Mouse (Mus musculus) fibroblast of lung, adult 2 months (primary cell): Measurements from ENCODE around the gene Dock2.
"Not testable (repeated sequence)": the region's sequence is repeated elsewhere in the genome, so short reads cannot be mapped to it uniquely, and the experiment has no call there.

Experiments used
- DNase-seq: peaks from one replicate; pipeline ENCODE4 v3.0.0-alpha.2; 2011; ENCODE audit warnings: low read depth

Dock2 gene

DNA sequence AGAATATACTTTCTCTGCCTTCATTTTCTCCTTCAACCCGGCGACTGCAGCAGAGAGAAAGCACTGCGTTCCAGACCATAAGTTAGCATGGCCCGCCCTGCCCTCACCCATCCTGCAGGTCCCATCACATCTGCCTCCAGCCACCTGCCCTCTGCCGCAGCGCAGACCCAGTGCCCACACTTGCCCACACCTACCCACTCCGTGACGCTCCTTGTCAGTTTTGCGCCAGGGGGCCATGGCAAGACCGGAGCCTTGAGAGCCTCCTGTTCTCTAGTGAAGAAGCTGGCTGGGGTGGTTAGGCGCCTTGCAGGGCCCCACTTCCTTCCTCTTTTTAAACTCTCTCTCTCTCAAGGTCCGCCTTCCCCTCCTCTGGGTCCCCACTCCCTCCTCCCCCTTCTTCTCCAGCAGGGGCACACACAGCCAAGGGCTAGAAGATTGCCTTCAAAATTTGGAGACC is at the start of gene Dock2:
Dock2 (minus strand) TSS at position 306 of the 457 bp plus-strand sequence.
- no peak for DNase-seq

DNA sequence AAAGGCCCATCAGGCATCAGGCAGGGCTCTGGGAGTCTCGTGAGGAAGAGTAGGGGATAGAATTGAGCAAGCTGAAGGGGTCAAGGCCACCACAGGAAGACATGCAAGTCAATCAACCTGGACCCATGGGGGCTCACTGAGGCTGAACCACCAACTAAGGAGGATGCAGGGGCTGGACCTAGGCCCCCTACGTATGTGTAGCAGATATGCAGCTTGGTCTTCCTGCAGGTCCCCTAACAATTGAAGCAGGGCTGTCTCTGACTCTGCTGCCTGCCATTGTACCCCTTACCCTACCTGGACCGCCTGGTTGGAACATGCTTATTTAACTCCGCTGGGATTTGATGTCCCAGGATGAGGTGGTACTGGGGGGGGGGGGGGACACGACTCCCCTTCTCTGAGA is 49.0 kb upstream of the Dock2 start:
- DNase-seq = no peak

- no peak for DNase-seq
Observed at GRCm38 (mm10) chr11:34827803-34828202, 44.1 kb upstream of the Dock2 start.

GRCm38 (mm10) chr11:34826940-34827339 is 43.2 kb upstream of the Dock2 start:
- no peak for DNase-seq

DNA sequence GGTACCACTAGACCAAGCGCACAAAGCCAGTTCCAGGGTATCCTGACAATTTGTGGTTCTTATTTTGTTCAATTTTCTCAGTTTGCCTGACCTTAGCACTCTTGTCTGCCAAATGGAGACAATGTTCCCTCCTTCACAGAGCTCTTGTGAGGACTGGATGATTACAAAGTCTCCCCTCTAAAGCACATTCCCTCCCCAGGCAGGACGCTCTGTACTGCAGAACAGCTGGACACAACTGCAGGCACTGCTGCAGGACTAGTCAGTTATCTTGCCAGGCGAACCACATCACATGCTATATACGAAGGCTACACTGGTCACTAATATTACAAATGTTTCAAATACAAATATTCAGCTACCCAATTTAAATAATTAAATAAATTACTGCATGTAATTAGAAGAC is 41.1 kb upstream of the Dock2 start:
- no peak for DNase-seq

GRCm38 (mm10) chr11:34814767-34815166 is 31.1 kb upstream of the Dock2 start:
- peak; percentile 13 for DNase-seq

GRCm38 (mm10) chr11:34814319-34814718 is 30.6 kb upstream of the Dock2 start:
- no peak for DNase-seq

GRCm38 (mm10) chr11:34805026-34805425 is 21.3 kb upstream of the Dock2 start:
- DNase-seq = not testable (repeated sequence)

DNA sequence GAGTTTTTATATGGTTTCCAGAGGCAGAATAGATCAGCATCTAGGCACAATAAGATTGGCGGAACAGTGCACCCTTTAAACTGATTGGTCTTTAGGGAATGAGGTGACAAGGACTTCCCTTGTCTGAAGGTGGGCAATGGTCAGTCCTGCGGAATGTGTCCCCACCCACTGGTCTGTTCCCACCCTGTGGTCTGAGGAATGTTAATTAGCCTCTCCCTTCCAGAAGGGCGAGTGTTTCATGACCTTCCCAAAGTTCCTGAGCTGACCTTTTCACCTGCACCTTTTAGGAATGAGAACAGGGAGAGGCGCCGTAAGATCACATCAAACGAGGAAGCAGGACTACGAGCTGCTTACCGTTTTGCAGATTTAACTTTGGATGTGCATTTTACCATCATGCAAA is 14.4 kb upstream of the Dock2 start:
- DNase-seq = not testable (repeated sequence)

DNA sequence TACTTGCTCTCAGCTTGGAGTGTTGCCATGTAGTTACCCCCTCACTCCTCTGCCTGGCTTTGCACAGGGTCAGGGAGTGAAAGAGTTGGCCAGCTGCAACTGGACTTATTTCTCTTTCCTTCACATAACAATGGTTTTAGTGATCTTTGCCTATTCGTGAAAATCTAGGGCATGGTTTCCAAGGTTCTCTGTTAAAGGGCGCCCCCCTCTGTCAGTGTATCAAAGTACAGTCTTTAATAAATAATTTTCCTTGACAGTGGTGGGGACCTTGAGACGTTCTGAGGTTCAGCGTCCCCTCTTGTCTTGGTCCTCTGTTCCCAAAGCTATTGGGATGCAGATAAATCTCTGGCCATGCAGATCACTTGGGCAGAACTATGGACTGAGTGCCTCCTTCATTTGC is 12.4 kb upstream of the Dock2 start:
- DNase-seq = no peak

GRCm38 (mm10) chr11:34791872-34792271 is 8.2 kb upstream of the Dock2 start:
- no peak for DNase-seq

DNA sequence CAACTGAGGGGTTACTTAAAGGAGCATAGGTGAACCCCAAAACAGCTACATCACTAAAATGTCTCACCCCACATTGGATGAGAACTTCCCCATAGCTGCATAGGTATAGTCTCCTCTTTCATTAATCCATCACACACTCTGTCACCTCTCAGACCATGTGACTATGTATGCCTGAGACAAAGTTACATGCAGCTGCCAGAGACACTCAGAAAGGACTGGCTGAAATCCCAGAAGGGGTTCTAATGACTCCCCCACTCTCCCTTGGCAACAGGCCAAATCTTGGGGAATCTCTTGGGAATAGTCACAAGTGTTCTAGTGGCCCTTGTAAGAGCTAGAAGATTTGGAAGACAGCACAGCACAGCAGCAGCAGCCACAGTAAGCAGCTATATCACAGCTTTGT is 1.2 kb upstream of the Dock2 start:
- no peak for DNase-seq

DNA sequence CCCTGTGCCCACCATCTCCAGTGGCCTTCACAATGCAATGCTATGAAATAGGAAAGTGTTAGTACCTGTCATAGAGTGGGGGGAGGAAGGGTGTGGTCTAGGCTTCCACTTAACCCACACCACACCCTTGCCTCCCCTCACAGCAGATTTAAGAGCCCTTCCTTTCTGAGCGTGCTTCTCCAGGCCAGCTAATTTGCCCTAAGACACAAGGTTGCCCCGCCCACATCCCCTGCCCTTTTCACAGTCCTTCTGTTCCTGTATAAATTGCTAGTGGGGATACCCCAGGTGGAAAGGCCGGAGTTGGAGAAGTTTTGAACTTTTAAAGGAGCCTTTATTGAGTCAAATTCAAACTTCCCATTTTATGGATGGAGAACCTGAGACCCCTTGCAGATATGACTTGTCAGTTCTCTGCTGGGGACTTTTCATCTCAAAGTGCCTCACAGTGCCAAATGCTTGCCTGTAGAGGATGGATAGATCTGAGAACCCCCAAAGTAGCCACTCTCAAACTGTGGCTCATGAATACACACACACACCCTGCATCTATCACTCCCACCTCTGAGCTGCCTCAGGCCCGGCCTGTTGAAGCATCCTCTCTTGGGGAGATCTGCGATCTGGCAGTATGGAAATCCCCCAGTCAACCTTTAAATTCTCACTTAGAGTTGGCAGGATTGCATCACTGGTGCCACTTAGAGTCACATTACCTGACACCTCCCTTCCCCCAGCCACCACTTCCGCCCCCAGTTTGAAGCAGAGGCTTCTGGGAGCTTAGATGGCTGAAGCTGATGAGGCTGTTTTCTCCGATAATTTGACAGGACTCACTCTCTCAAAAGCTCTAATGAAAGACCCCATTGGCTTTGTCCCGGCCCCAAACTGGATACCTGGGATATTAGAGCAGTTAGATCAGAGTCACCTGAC is 919 bp downstream of the Dock2 start:
- DNase-seq = no peak

GRCm38 (mm10) chr11:34780786-34781185 is 2.9 kb downstream of the Dock2 start:
- no peak for DNase-seq

DNA sequence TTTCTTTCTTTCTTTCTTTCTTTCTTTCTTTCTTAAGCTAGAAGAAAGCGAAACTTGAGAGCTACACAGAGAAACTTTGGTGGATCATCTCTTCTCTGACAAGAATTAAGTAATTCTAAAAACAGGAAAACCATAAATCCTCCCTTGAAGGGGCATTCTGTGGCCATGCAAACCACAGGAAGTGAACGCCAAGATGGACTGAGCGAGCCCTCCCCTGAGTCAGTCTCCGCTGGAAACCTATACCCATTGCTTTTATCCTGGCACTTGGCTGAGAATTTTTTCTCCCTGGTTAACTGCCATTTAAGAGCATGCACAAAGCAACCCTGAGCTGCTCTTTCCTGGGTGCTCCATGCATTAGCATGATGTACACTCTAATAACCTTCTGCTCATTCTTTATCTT is 3.7 kb downstream of the Dock2 start:
- DNase-seq = no peak

DNA sequence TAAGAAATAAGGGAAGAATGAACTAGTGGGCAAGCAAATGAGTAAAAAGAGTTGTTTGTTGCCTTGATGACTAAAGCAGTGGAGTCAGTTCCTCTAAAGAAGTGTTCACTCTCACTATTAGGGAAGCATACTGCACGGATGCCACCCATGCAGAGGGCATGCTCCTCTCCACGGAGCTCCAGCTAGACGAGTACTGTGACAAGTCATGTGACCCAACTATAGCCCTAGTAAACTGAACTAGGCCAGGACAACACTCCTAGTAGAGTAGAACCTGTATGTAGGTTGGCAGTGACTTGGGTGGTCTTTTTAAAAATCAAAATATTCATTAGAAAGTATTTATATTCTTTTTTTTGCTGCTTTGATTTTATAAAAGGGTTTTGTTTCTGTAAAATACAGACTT is 5.3 kb downstream of the Dock2 start:
- no peak for DNase-seq

DNA sequence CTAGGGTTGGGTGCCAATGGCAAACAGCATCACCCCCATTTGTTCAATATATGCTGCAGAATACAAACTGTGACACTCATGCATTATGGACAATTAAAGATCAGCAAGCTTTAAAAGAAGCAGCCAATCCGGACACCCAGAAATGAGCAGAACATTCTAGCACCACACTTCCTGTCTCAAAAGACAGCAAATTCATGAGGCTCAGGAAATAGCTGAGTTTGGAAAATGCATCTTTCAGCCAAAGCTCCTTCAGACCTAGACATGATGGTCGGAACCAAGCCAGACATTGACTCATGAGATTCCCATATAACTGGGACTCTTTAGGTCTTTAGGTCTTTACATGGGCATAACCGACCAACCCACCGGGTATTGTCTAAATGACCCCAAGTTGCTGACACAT is 6.2 kb downstream of the Dock2 start:
- no peak for DNase-seq

DNA sequence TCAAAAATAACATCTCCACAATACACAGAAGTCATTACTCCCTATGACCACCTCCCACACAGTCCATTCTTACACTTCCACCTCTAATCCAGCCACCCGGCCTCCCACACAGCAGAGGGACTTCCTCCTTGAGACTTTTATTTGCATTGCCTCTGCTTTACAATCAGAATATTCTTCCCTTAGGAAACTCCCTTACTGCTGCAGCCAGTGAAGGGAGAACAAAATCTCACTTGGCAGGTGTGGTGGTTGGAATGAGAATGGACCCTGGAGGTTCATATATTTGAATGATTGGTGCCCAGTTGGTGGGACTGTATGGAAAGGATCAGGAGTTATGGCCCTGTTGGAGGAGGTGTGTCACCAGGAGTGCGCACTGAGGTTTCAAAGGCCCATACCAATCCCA is 7.6 kb downstream of the Dock2 start:
- no peak for DNase-seq

DNA sequence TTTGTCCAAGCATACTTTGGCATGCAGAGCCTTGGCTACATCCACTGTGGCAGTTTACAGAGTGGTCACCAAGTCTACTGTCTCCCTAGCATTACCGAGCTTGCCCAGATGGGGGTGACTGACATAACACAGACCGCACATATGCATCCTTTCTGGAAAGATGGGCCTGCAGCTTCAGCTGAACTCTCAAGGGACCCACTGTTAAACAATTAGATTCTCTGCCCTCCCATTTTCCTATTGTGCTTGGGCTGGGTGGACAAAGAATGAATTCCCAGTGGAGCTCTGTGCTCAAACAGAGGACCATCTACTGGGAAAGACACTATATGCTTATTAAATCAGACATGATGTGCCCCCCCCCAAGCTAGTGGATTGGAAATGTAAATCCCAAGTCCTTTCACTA is 9.1 kb downstream of the Dock2 start:
- no peak for DNase-seq

- DNase-seq = no peak
Observed at GRCm38 (mm10) chr11:34773304-34773895, 10.3 kb downstream of the Dock2 start.

- no peak for DNase-seq
Observed at GRCm38 (mm10) chr11:34771221-34771986, 12.3 kb downstream of the Dock2 start.

- no peak for DNase-seq
Observed at GRCm38 (mm10) chr11:34770666-34771065, 13.0 kb downstream of the Dock2 start.

DNA sequence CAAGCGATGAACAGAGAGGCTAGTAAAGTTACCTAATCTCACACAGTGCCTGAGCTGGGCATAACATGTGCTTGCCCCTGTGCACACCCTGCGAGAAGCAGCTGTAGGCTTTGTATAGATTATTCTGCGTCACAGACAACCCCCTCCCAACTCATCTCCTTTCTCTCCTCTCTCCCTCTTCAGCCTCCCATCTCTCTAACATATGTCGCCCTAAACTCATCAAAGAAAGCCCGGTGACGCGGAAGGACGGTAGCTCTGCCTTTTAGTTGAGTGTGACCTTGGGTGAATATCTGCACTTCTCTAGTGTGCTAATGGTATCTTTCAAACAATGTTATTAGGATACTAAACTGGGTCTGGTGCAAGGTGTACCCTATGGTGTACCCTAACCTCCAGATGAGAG is 13.7 kb downstream of the Dock2 start:
- DNase-seq = no peak
